Mouse (Mus musculus) spleen, postnatal 14 days (tissue): ENCODE data around the gene Sp7.
A peak's percentile ranks its signal among the peaks of the same experiment; 100 is the strongest.

Experiments
- DNase-seq, 2 experiments: peaks; one replicate each; pipeline ENCODE4 v3.0.0; 2021 to 2022; ENCODE audit warnings: low spot score in 2 of 2

The Sp7 gene

GRCm38 (mm10) chr15:102346444-102346843 lies 20.5 kb downstream of the Sp7 start:
- no peak for DNase-seq

GRCm38 (mm10) chr15:102344490-102344889 lies 22.5 kb downstream of the Sp7 start:
- DNase-seq, result no peak

GRCm38 (mm10) chr15:102341580-102341979 lies 25.4 kb downstream of the Sp7 start:
- DNase-seq, result peak in 1 of 2 experiments; percentile 42

- DNase-seq, result no peak
Measured at GRCm38 (mm10) chr15:102339612-102340011, 27.4 kb downstream of the Sp7 start.

GRCm38 (mm10) chr15:102336946-102337345 lies 30.0 kb downstream of the Sp7 start:
- no peak for DNase-seq

GRCm38 (mm10) chr15:102335925-102336324 lies 31.1 kb downstream of the Sp7 start:
- peak in 1 of 2 experiments; percentile 29 for DNase-seq

- no peak for DNase-seq
Measured at GRCm38 (mm10) chr15:102335254-102335653, 31.7 kb downstream of the Sp7 start.

GRCm38 (mm10) chr15:102331610-102332015 lies 35.4 kb downstream of the Sp7 start, which contains the start of gene Myg1:
Myg1 (plus strand) TSS chr15:102331709.
- peak; percentile 52 to 73 for DNase-seq

- no peak for DNase-seq
Measured at GRCm38 (mm10) chr15:102326892-102327291, 40.1 kb downstream of the Sp7 start.

GRCm38 (mm10) chr15:102326022-102326576 lies 40.9 kb downstream of the Sp7 start, which contains the start of gene Pfdn5:
Pfdn5 (plus strand) TSS chr15:102326116.
- peak; percentile 80 to 88 for DNase-seq

GRCm38 (mm10) chr15:102324654-102325473 lies 42.1 kb downstream of the Sp7 start:
- no peak for DNase-seq

- peak in 1 of 2 experiments; percentile 60 for DNase-seq
Measured at GRCm38 (mm10) chr15:102316263-102316662, 50.7 kb downstream of the Sp7 start.

- no peak for DNase-seq
Measured at GRCm38 (mm10) chr15:102315292-102315691, 51.7 kb downstream of the Sp7 start.

GRCm38 (mm10) chr15:102311489-102311888 lies 55.5 kb downstream of the Sp7 start:
- no peak for DNase-seq

GRCm38 (mm10) chr15:102310074-102310845 lies 56.7 kb downstream of the Sp7 start:
- no peak for DNase-seq

GRCm38 (mm10) chr15:102308717-102309116 lies 58.3 kb downstream of the Sp7 start:
- no peak for DNase-seq
